In the genomic region with DNA sequence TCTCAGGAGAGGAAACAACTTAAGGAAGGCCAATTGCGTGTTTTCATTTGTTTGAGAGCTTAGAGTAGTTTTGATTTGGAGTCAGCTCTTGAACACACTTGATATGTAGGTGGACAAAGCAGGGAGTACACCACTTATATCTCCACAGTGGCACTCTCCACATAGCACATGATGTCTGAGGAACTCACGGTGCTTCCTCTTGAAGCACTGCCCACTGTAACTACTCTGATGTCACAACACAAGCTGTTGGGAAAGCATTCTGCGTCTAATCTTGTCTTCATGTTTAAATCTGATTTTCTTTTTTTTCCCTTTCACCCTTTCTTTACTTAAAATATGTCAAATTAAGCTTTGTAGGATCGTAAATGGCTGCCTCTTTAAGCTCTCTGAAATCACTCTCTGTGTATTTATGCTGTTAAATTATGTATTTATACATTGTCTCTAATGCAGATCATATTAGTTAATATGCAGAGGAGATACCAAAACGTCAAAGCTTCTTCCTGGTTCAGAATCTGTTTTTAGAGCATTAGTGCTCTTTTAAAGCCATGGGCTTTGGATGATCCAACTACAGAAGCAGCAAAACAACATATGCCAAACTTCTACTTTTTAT, we compare ENCODE assay signal across 22 mouse cellular contexts.
DNase-seq lines count a peak whose midpoint lies in the region; ATAC-seq and TF ChIP-seq lines count a peak whose summit lies in the region.
"Had no signal": no experiment of that assay in that cellular context is flagged by ENCODE, and none has a peak within 500 bp of the region (broad histone marks: within the 10 kb centered on the region; RNA-seq: fewer than 3 reads in every experiment).

No protein-coding gene starts in this region.

- no peak for TF ChIP-seq POLR2A in brain, embryonic 14.5 days (IDR thresholded peaks at IDR 0.05; ENCODE audit: borderline replicate concordance, extremely low read depth, insufficient read depth, insufficient read length, poor library complexity, severe bottlenecking)

- H3K9me3 ChIP-seq in forebrain, embryonic 15.5 days, result no peaks in the 10 kb centered on the region
- H3K9me3 ChIP-seq in forebrain, embryonic 12.5 days, result no peaks in the 10 kb centered on the region
- H3K9me3 ChIP-seq: embryonic facial prominence, embryonic 10.5 days; heart, embryonic 10.5 days; hindbrain, embryonic 12.5 days had no signal

- H3K36me3 ChIP-seq in forebrain, embryonic 15.5 days, result no peaks in the 10 kb centered on the region
- no peaks in the 10 kb centered on the region for H3K36me3 ChIP-seq in forebrain, embryonic 12.5 days (replicated peaks)
- H3K36me3 ChIP-seq: embryonic facial prominence, embryonic 10.5 days; heart, embryonic 10.5 days; hindbrain, embryonic 12.5 days had no signal

- peaks cover 2% of the 10 kb centered on the region; the same call in 1 of the 2 replicates for H3K4me1 ChIP-seq in forebrain, embryonic 15.5 days
- no peaks in the 10 kb centered on the region for H3K4me1 ChIP-seq in forebrain, embryonic 12.5 days
- H3K4me1 ChIP-seq: hindbrain, embryonic 12.5 days had no signal

- no peak overlapping the region for H3K9ac ChIP-seq in forebrain, embryonic 15.5 days (replicated peaks)
- no peak overlapping the region for H3K9ac ChIP-seq in forebrain, embryonic 12.5 days
- H3K9ac ChIP-seq: hindbrain, embryonic 12.5 days had no signal

- DNase-seq in layer of hippocampus, adult 9-11 months, result peak; percentile 9
- DNase-seq in layer of hippocampus, adult 2 months (ENCODE audit: low spot score in 2 of 2), result no peak
- DNase-seq in brain, embryonic 14.5 days (ENCODE audit: low read depth), result peak; percentile 64
- DNase-seq in telencephalon, adult 2 months (ENCODE audit: low read depth, low spot score), result peak; percentile 27
- DNase-seq in thymus, adult 18-20 months, result no peak
- DNase-seq: adrenal gland, postnatal 14 days; cerebellum, adult 2 months; cerebellum, postnatal 10 days; gastrocnemius, postnatal 10 days; heart, adult 18-20 months; heart, postnatal 10 days; heart, postnatal 4 days; kidney, adult 11 months had no signal

- WGBS in forebrain, embryonic 15.5 days, result 67% methylated on average over 5 of the region's 5 CpGs
- WGBS in forebrain, embryonic 12.5 days, result 76% methylated on average over 5 of the region's 5 CpGs

- no peak for TF ChIP-seq CTCF in layer of hippocampus, adult 2 months (conservative IDR thresholded peaks at IDR 0.05)
- TF ChIP-seq CTCF in brain, embryonic 14.5 days (IDR thresholded peaks at IDR 0.05; ENCODE audit: borderline replicate concordance, extremely low read depth, insufficient read depth, insufficient read length), result no peak

- H3K27ac ChIP-seq in forebrain, embryonic 15.5 days (replicated peaks), result no peak overlapping the region
- no peak overlapping the region for H3K27ac ChIP-seq in forebrain, embryonic 12.5 days
- H3K27ac ChIP-seq in layer of hippocampus, adult 2 months, result no peak overlapping the region
- H3K27ac ChIP-seq: embryonic facial prominence, embryonic 10.5 days; heart, embryonic 10.5 days; hindbrain, embryonic 12.5 days; hindbrain, postnatal 0 days had no signal

- no peak overlapping the region for H3K4me2 ChIP-seq in forebrain, embryonic 15.5 days (replicated peaks)
- H3K4me2 ChIP-seq in forebrain, embryonic 12.5 days, result no peak overlapping the region
- H3K4me2 ChIP-seq: hindbrain, embryonic 12.5 days had no signal

- peak; percentile 77; the same call in 1 of the 2 replicates for ATAC-seq in forebrain, embryonic 15.5 days (replicated peaks)
- ATAC-seq in forebrain, embryonic 12.5 days (ENCODE audit: low FRiP score), result no peak
- ATAC-seq: activated CD4-positive, CD25-positive, alpha-beta regulatory T cell, adult 4 months; hindbrain, postnatal 0 days had no signal

- no peaks in the 10 kb centered on the region for H3K27me3 ChIP-seq in forebrain, embryonic 15.5 days
- no peaks in the 10 kb centered on the region for H3K27me3 ChIP-seq in forebrain, embryonic 12.5 days
- H3K27me3 ChIP-seq: CH12.LX; hindbrain, embryonic 12.5 days; Patski had no signal

- no peak overlapping the region for H3K4me3 ChIP-seq in forebrain, embryonic 15.5 days
- no peak overlapping the region for H3K4me3 ChIP-seq in forebrain, embryonic 12.5 days (replicated peaks)
- H3K4me3 ChIP-seq in layer of hippocampus, adult 2 months, result no peak overlapping the region
- H3K4me3 ChIP-seq: embryonic facial prominence, embryonic 10.5 days; heart, embryonic 10.5 days; hindbrain, embryonic 12.5 days had no signal

Comparison
In these comparisons a context has a peak if more than half of its experiments do, and no peak if none do; other contexts are left out.
1. DNase-seq: peak in layer of hippocampus, adult 9-11 months (single experiment), brain, embryonic 14.5 days (single experiment) and telencephalon, adult 2 months (single experiment); none in layer of hippocampus, adult 2 months (0 of 2) and thymus, adult 18-20 months (0 of 2).